Mouse (Mus musculus): ENCODE data around the gene Kcnip1. TPM values are rescaled to one million over a fixed set of nuclear protein-coding genes. Genes with fewer than 3 reads are reported as not detected.

Gene Kcnip1
- polyA plus RNA-seq, 1 experiment from 2014 or later: 2.0 TPM

GRCm38 (mm10) chr11:33974341-33975040 is 18.5 kb downstream of the Kcnip1 start:
- no peak overlapping the region for H3K4me3 ChIP-seq
- no peaks in the 10 kb centered on the region for H3K36me3 ChIP-seq (replicated peaks)
- no peaks in the 10 kb centered on the region for H3K9me3 ChIP-seq
- no peak overlapping the region for H3K27ac ChIP-seq (replicated peaks)
- no peak for DNase-seq (ENCODE audit: low spot score)
- 87% methylated on average over 14 of the region's 14 CpGs for WGBS
- H3K4me1 ChIP-seq: no peaks in the 10 kb centered on the region
- H3K27me3 ChIP-seq (replicated peaks; ENCODE audit: low read depth, poor library complexity, severe bottlenecking): no peaks in the 10 kb centered on the region

GRCm38 (mm10) chr11:33972114-33972513 is 20.8 kb downstream of the Kcnip1 start:
- WGBS: 87% methylated on average over 7 of the region's 7 CpGs
- no peaks in the 10 kb centered on the region for H3K9me3 ChIP-seq

GRCm38 (mm10) chr11:33969199-33969598 is 23.8 kb downstream of the Kcnip1 start:
- H3K4me1 ChIP-seq: no peaks in the 10 kb centered on the region
- no peaks in the 10 kb centered on the region for H3K36me3 ChIP-seq (replicated peaks)
- 88% methylated on average over 3 of the region's 3 CpGs for WGBS
- H3K27ac ChIP-seq (replicated peaks): no peak overlapping the region
- DNase-seq (ENCODE audit: low spot score): no peak
- no peak overlapping the region for H3K4me3 ChIP-seq
- H3K27me3 ChIP-seq (replicated peaks; ENCODE audit: low read depth, poor library complexity, severe bottlenecking): no peaks in the 10 kb centered on the region
- H3K9me3 ChIP-seq: no peaks in the 10 kb centered on the region

More at GRCm38 (mm10) chr11:33972114-33972513, 20.8 kb downstream of the Kcnip1 start:
- H3K36me3 ChIP-seq (replicated peaks): no peaks in the 10 kb centered on the region
- no peak overlapping the region for H3K4me3 ChIP-seq
- no peaks in the 10 kb centered on the region for H3K27me3 ChIP-seq (replicated peaks; ENCODE audit: low read depth, poor library complexity, severe bottlenecking)
- H3K27ac ChIP-seq (replicated peaks): no peak overlapping the region
- DNase-seq (ENCODE audit: low spot score): no peak
- no peaks in the 10 kb centered on the region for H3K4me1 ChIP-seq

GRCm38 (mm10) chr11:33967708-33968107 is 25.2 kb downstream of the Kcnip1 start:
- H3K9me3 ChIP-seq: no peaks in the 10 kb centered on the region
- 84% methylated on average over 4 of the region's 4 CpGs for WGBS
- no peak overlapping the region for H3K27ac ChIP-seq (replicated peaks)
- DNase-seq (ENCODE audit: low spot score): no peak
- H3K36me3 ChIP-seq (replicated peaks): no peaks in the 10 kb centered on the region
- no peak overlapping the region for H3K4me3 ChIP-seq
- no peaks in the 10 kb centered on the region for H3K27me3 ChIP-seq (replicated peaks; ENCODE audit: low read depth, poor library complexity, severe bottlenecking)
- H3K4me1 ChIP-seq: peaks cover 8% of the 10 kb centered on the region

GRCm38 (mm10) chr11:33965380-33965779 is 27.6 kb downstream of the Kcnip1 start:
- no peaks in the 10 kb centered on the region for H3K9me3 ChIP-seq
- no peaks in the 10 kb centered on the region for H3K36me3 ChIP-seq (replicated peaks)
- no peak for DNase-seq (ENCODE audit: low spot score)
- WGBS: 68% methylated on average over 2 of the region's 2 CpGs
- H3K27ac ChIP-seq (replicated peaks): no peak overlapping the region
- peaks cover 13% of the 10 kb centered on the region for H3K4me1 ChIP-seq
- no peaks in the 10 kb centered on the region for H3K27me3 ChIP-seq (replicated peaks; ENCODE audit: low read depth, poor library complexity, severe bottlenecking)
- no peak overlapping the region for H3K4me3 ChIP-seq

GRCm38 (mm10) chr11:33962688-33963407 is 30.1 kb downstream of the Kcnip1 start, which contains the start of gene Kcnmb1:
Gene Kcnmb1, plus strand, starts transcription at chr11:33963013.
- no peak for DNase-seq (ENCODE audit: low spot score)
- Histone ChIP-seq H3K4me3 (no peak within 1 kb of the TSS), H3K4me1 (peaks cover 13% of the 10 kb centered on the region), H3K36me3 (replicated peaks) (no peaks in the 10 kb centered on the region), H3K27ac (replicated peaks) (no peak within 1 kb of the TSS), H3K9me3 (no peaks in the 10 kb centered on the region), H3K27me3 (replicated peaks; ENCODE audit: low read depth, poor library complexity, severe bottlenecking) (no peaks in the 10 kb centered on the region)
- 49% methylated on average over 6 of the region's 6 CpGs for WGBS

GRCm38 (mm10) chr11:33962178-33962577 is 30.8 kb downstream of the Kcnip1 start:
- WGBS: 42% methylated on average over 7 of the region's 7 CpGs
- H3K27me3 ChIP-seq (replicated peaks; ENCODE audit: low read depth, poor library complexity, severe bottlenecking): no peaks in the 10 kb centered on the region
- no peak for DNase-seq (ENCODE audit: low spot score)
- H3K36me3 ChIP-seq (replicated peaks): no peaks in the 10 kb centered on the region
- H3K4me1 ChIP-seq: peaks cover 13% of the 10 kb centered on the region
- H3K4me3 ChIP-seq: no peak overlapping the region
- no peak overlapping the region for H3K27ac ChIP-seq (replicated peaks)
- no peaks in the 10 kb centered on the region for H3K9me3 ChIP-seq

GRCm38 (mm10) chr11:33958713-33959112 is 34.2 kb downstream of the Kcnip1 start:
- Histone ChIP-seq H3K36me3 (replicated peaks) (no peaks in the 10 kb centered on the region), H3K4me3 (no peak overlapping the region), H3K9me3 (no peaks in the 10 kb centered on the region), H3K27me3 (replicated peaks; ENCODE audit: low read depth, poor library complexity, severe bottlenecking) (no peaks in the 10 kb centered on the region), H3K27ac (replicated peaks) (no peak overlapping the region), H3K4me1 (peaks cover 13% of the 10 kb centered on the region)
- DNase-seq (ENCODE audit: low spot score): peak; percentile 41
- 78% methylated on average over 8 of the region's 8 CpGs for WGBS

GRCm38 (mm10) chr11:33957595-33957994 is 35.4 kb downstream of the Kcnip1 start:
- 92% methylated on average over 6 of the region's 6 CpGs for WGBS
- H3K4me3 ChIP-seq: no peak overlapping the region

GRCm38 (mm10) chr11:33956623-33957022 is 36.3 kb downstream of the Kcnip1 start:
- no peaks in the 10 kb centered on the region for H3K27me3 ChIP-seq (replicated peaks; ENCODE audit: low read depth, poor library complexity, severe bottlenecking)
- WGBS: 87% methylated on average over 5 of the region's 5 CpGs
- H3K27ac ChIP-seq (replicated peaks): no peak overlapping the region
- H3K4me3 ChIP-seq: no peak overlapping the region
- no peaks in the 10 kb centered on the region for H3K36me3 ChIP-seq (replicated peaks)
- no peak for DNase-seq (ENCODE audit: low spot score)
- H3K4me1 ChIP-seq: peaks cover 9% of the 10 kb centered on the region
- H3K9me3 ChIP-seq: no peaks in the 10 kb centered on the region

More at GRCm38 (mm10) chr11:33957595-33957994, 35.4 kb downstream of the Kcnip1 start:
- no peaks in the 10 kb centered on the region for H3K36me3 ChIP-seq (replicated peaks)
- peaks cover 5% of the 10 kb centered on the region; the same call in 1 of the 2 replicates for H3K4me1 ChIP-seq
- DNase-seq (ENCODE audit: low spot score): no peak
- H3K9me3 ChIP-seq: no peaks in the 10 kb centered on the region
- H3K27ac ChIP-seq (replicated peaks): no peak overlapping the region
- no peaks in the 10 kb centered on the region for H3K27me3 ChIP-seq (replicated peaks; ENCODE audit: low read depth, poor library complexity, severe bottlenecking)

- no peak overlapping the region for H3K27ac ChIP-seq (replicated peaks)
- H3K9me3 ChIP-seq: no peaks in the 10 kb centered on the region
- peaks cover 16% of the 10 kb centered on the region for H3K4me1 ChIP-seq
- no peaks in the 10 kb centered on the region for H3K36me3 ChIP-seq (replicated peaks)
- no peaks in the 10 kb centered on the region for H3K27me3 ChIP-seq (replicated peaks; ENCODE audit: low read depth, poor library complexity, severe bottlenecking)
- DNase-seq (ENCODE audit: low spot score): no peak
- WGBS: 78% methylated on average over 4 of the region's 4 CpGs
- H3K4me3 ChIP-seq: no peak overlapping the region
Observed at GRCm38 (mm10) chr11:33955982-33956381, 37.0 kb downstream of the Kcnip1 start.

GRCm38 (mm10) chr11:33951684-33952625 is 41.0 kb downstream of the Kcnip1 start:
- DNase-seq (ENCODE audit: low spot score): no peak
- Histone ChIP-seq H3K27ac (replicated peaks) (peak overlapping the region; percentile 48; the same call in 1 of the 2 replicates), H3K27me3 (replicated peaks; ENCODE audit: low read depth, poor library complexity, severe bottlenecking) (no peaks in the 10 kb centered on the region), H3K4me1 (peaks cover 16% of the 10 kb centered on the region), H3K4me3 (no peak overlapping the region), H3K36me3 (replicated peaks) (no peaks in the 10 kb centered on the region), H3K9me3 (no peaks in the 10 kb centered on the region; the same call in 1 of the 2 replicates)
- WGBS: 85% methylated on average over 8 of the region's 8 CpGs
